Mouse (Mus musculus): ENCODE results near the gene Vmn1r85. TPM values are rescaled to one million over a fixed set of nuclear protein-coding genes. Genes with fewer than 3 reads are reported as not detected.
A peak's percentile ranks its signal among the peaks of the same experiment; 100 is the strongest.

Vmn1r85 gene
- polyA plus RNA-seq, 1 experiment from 2014 or later: not detected

DNA sequence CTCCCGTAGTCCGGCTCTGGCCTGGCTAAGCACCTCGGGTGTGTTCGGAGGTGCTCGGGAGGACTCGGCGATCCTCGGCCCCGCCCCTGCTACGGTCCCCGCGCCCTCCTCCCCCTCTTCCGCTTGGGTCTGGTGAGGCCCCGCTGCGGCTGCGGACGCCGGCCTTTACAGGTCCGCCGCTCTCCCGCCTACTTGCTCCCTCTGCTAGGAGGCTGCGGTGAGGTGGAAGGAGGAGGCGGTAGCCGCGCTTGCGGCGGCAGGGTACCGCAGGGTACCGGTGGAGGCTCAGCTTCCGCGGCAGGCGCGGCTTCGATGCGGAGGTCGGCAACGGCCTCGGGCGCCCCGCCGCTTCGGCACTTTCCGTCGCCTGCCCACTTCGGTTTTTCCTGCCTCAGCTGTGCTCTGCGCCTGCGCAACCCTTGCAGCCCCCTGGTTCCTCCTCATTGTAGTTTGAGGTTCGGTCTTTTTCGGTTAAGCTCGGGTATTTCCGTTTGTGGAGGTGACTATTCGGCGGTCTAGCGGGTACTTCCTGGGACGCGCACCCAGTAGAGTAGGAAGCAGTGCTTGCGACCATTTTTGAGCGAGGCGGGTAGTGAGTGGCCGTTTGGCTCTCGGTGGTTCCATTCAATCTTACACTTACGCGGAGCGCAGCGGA is 56.9 kb downstream of the Vmn1r85 start, which contains the start of gene Ube2m:
Gene Ube2m (minus strand): TSS at position 375 of the 655 bp plus-strand sequence.
- WGBS: under 1% methylated on average over 62 of the region's 65 CpGs
- peak; percentile 92 for ATAC-seq (ENCODE audit: insufficient number of reproducible peaks, insufficient read depth, low FRiP score, low read depth)
- Histone ChIP-seq H3K4me1 (ENCODE audit: control insufficient read depth in 2 of 2, insufficient read depth in 2 of 2, low read length in 2 of 2) (peaks cover 11 to 35% of the 10 kb centered on the region in 2 experiments), H3K4me3 (ENCODE audit: control insufficient read depth in 1 of 2, insufficient read depth in 1 of 2, low read depth in 1 of 2, low read length in 2 of 2) (peak within 1 kb of the TSS; percentile 85 to 92), H3K9me3 (ENCODE audit: control insufficient read depth, low read length) (0 out of 2 replicates have a peak, but pooled peaks cover under 1% of the 10 kb centered on the region), H3K9ac (ENCODE audit: low read length) (peak within 1 kb of the TSS; percentile 97), H3K27ac (replicated peaks in 1 of 2; ENCODE audit: control insufficient read depth in 1 of 2, insufficient read depth in 1 of 2, low read depth in 2 of 2, low read length in 2 of 2) (peak within 1 kb of the TSS; percentile 98 to 100), H3K36me3 (ENCODE audit: control insufficient read depth, insufficient read depth, low read length) (peaks cover 23% of the 10 kb centered on the region), H3K4me2 (ENCODE audit: low read length) (peak within 1 kb of the TSS; percentile 83), H3K27me3 (ENCODE audit: control insufficient read depth, insufficient read depth, low read length) (peaks cover 9% of the 10 kb centered on the region)

DNA sequence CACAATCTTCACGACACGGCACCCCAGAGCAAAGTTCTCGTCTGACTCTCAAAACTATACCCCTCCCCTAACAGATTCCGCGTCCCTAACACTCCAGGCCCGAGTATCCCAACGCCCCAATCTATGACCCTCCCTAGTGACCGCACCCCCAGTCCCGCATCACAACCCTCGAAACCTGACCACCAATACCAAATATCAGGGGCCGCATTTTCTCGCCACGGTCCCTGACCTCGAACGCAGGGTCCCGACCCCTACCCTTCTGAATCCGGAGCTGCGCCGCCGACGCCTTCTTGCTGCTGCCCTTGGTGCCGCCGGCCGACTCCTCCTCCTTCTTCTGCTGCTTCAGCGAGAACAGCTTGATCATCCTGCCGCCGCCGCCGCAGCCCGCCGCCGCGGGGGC is 57.6 kb downstream of the Vmn1r85 start:
- Histone ChIP-seq H3K9me3 (ENCODE audit: control insufficient read depth, low read length) (no peaks in the 10 kb centered on the region), H3K27ac (replicated peaks in 1 of 2; ENCODE audit: control insufficient read depth in 1 of 2, insufficient read depth in 1 of 2, low read depth in 2 of 2, low read length in 2 of 2) (peak overlapping the region; percentile 83 to 98), H3K36me3 (ENCODE audit: control insufficient read depth, insufficient read depth, low read length) (peaks cover 30% of the 10 kb centered on the region), H3K9ac (ENCODE audit: low read length) (peak overlapping the region; percentile 97), H3K4me3 (ENCODE audit: control insufficient read depth in 1 of 2, insufficient read depth in 1 of 2, low read depth in 1 of 2, low read length in 2 of 2) (peak overlapping the region; percentile 85 to 92), H3K4me1 (ENCODE audit: control insufficient read depth in 2 of 2, insufficient read depth in 2 of 2, low read length in 2 of 2) (peaks cover 11 to 35% of the 10 kb centered on the region in 2 experiments), H3K4me2 (ENCODE audit: low read length) (peak overlapping the region; percentile 83), H3K27me3 (ENCODE audit: control insufficient read depth, insufficient read depth, low read length) (peaks cover 2% of the 10 kb centered on the region; the same call in 1 of the 2 replicates)
- WGBS: under 1% methylated on average over 27 of the region's 33 CpGs
- ATAC-seq (ENCODE audit: insufficient number of reproducible peaks, insufficient read depth, low FRiP score, low read depth): no peak; the same call in 1 of the 2 replicates

DNA sequence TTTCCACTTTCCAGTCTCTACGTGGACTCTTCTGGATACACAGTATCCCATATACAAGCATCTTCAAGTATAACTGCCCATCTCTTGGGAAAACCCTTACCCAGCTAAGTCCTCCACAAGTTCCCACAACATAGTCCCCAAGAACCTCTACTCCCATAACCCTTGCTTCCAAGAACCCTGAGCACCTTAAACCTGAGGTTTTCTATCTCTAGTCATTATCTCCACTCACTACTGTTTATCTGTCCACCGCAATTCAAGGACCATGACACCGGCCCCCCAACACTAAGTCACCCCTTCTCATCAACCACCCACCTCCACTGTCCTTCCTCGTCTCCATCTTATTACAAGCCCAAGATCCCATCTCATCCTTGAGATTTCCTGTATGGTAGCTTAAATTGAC is 58.2 kb downstream of the Vmn1r85 start:
- Histone ChIP-seq H3K9ac (ENCODE audit: low read length) (peak overlapping the region; percentile 97), H3K4me3 (ENCODE audit: control insufficient read depth in 1 of 2, insufficient read depth in 1 of 2, low read depth in 1 of 2, low read length in 2 of 2) (peak overlapping the region; percentile 85 to 92), H3K4me1 (ENCODE audit: control insufficient read depth in 2 of 2, insufficient read depth in 2 of 2, low read length in 2 of 2) (peaks cover 11 to 35% of the 10 kb centered on the region in 2 experiments), H3K27ac (replicated peaks in 1 of 2; ENCODE audit: control insufficient read depth in 1 of 2, insufficient read depth in 1 of 2, low read depth in 2 of 2, low read length in 2 of 2) (peak overlapping the region; percentile 83 to 98), H3K27me3 (ENCODE audit: control insufficient read depth, insufficient read depth, low read length) (no peaks in the 10 kb centered on the region), H3K36me3 (ENCODE audit: control insufficient read depth, insufficient read depth, low read length) (peaks cover 35% of the 10 kb centered on the region), H3K9me3 (ENCODE audit: control insufficient read depth, low read length) (no peaks in the 10 kb centered on the region), H3K4me2 (ENCODE audit: low read length) (peak overlapping the region; percentile 83)
- 30% methylated on average over 4 of the region's 4 CpGs for WGBS
- ATAC-seq (ENCODE audit: insufficient number of reproducible peaks, insufficient read depth, low FRiP score, low read depth): no peak

DNA sequence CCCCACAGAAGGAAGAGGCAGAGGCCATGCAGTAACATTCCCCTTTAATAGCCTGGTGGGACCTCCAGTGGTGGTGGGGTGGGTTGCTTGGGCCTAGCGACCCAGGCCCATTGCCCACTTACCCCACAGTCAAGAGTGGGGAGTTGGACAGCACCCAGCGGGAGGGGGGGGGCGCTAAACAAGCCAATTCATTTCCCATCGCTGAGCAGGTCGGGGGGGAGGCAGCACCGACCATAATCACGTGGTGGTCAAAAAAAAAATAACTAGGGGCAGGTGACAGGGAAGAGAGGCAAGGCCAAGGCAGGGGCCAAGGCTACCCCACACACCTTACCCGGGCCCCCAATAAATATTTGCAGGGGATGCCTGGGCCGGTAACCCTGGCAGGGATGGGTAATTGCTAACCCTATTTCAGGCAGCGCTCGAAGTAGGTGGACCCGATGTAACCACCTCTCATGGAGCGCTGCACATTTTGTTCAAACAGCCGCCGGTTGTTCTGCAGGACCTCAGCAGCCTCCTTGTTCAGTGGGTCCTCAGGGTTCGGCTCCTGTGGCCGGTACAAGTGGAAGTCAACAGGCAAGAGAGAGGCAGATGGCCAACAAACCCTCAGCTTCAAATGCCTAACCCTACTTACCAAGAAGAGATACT is 59.6 kb downstream of the Vmn1r85 start:
- Histone ChIP-seq H3K36me3 (ENCODE audit: control insufficient read depth, insufficient read depth, low read length) (peaks cover 50% of the 10 kb centered on the region), H3K27ac (replicated peaks in 1 of 2; ENCODE audit: control insufficient read depth in 1 of 2, insufficient read depth in 1 of 2, low read depth in 2 of 2, low read length in 2 of 2) (peak overlapping the region in 1 of 2 experiments; percentile 91; a peak in 2 of 4 replicates), H3K9ac (ENCODE audit: low read length) (peak overlapping the region; percentile 92; the same call in 1 of the 2 replicates), H3K9me3 (ENCODE audit: control insufficient read depth, low read length) (no peaks in the 10 kb centered on the region), H3K4me2 (ENCODE audit: low read length) (peak overlapping the region; percentile 95; the same call in 1 of the 2 replicates), H3K27me3 (ENCODE audit: control insufficient read depth, insufficient read depth, low read length) (no peaks in the 10 kb centered on the region), H3K4me1 (ENCODE audit: control insufficient read depth in 2 of 2, insufficient read depth in 2 of 2, low read length in 2 of 2) (peaks cover 11 to 35% of the 10 kb centered on the region in 2 experiments), H3K4me3 (ENCODE audit: control insufficient read depth in 1 of 2, insufficient read depth in 1 of 2, low read depth in 1 of 2, low read length in 2 of 2) (no peak overlapping the region)
- WGBS: 88% methylated on average over 17 of the region's 17 CpGs
- no peak for ATAC-seq (ENCODE audit: insufficient number of reproducible peaks, insufficient read depth, low FRiP score, low read depth)

DNA sequence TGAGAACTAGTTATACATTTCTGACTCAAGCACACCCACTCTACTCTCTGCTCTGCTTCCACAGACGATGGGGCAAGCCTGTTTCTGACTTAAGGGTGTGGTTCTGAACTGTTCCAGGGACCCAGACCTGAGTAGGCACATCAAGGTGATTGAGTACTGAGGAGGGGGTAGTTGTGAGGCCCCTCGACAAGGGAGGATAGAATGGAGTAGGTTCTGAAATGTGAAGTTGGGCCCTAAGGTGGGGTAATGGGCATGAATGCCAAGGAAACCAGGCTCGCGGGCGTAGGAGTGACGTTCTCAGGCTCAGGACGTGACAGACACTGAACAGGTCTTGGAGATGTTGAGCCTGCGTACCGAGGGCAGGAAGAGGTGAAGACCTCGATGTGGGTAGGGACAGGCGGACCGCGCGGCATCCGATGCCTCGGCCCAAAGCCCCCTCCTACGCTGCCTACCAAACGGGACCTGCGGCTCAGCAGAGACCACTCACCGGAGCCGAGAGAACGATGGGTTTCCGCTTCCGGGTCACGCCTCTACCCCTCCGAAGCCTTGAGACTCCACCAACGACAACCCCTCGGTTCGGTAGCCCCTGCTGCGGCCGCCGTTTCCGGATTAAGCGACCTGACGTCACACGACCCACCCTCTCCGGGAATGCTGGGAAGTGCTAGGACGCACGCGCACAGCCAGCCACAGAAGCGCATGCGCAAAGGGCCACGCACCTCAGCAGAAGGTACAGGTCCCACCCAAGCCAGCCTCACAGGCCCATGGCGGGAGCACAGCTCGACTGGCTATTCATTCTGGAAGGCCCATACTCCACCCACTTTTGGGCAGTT is 60.6 kb downstream of the Vmn1r85 start, which contains the start of gene Chmp2a:
Gene Chmp2a (minus strand): TSS at position 660 of the 830 bp plus-strand sequence.
- peak within 1 kb of the TSS; percentile 95 for H3K4me2 ChIP-seq (ENCODE audit: low read length)
- peak within 1 kb of the TSS; percentile 78 to 91 for H3K27ac ChIP-seq (replicated peaks in 1 of 2; ENCODE audit: control insufficient read depth in 1 of 2, insufficient read depth in 1 of 2, low read depth in 2 of 2, low read length in 2 of 2)
- H3K4me3 ChIP-seq (ENCODE audit: control insufficient read depth in 1 of 2, insufficient read depth in 1 of 2, low read depth in 1 of 2, low read length in 2 of 2): peak within 1 kb of the TSS; percentile 56 to 69
- 1% methylated on average over 42 of the region's 45 CpGs for WGBS
- peak; percentile 74 for ATAC-seq (ENCODE audit: insufficient number of reproducible peaks, insufficient read depth, low FRiP score, low read depth)
- no peaks in the 10 kb centered on the region for H3K27me3 ChIP-seq (ENCODE audit: control insufficient read depth, insufficient read depth, low read length)
- peaks cover 60% of the 10 kb centered on the region for H3K36me3 ChIP-seq (ENCODE audit: control insufficient read depth, insufficient read depth, low read length)
- no peaks in the 10 kb centered on the region for H3K9me3 ChIP-seq (ENCODE audit: control insufficient read depth, low read length)
- H3K9ac ChIP-seq (ENCODE audit: low read length): peak within 1 kb of the TSS; percentile 92
- peaks cover 11 to 33% of the 10 kb centered on the region in 2 experiments for H3K4me1 ChIP-seq (ENCODE audit: control insufficient read depth in 2 of 2, insufficient read depth in 2 of 2, low read length in 2 of 2)

GRCm38 (mm10) chr7:13033451-13034147 is 61.4 kb downstream of the Vmn1r85 start:
- Histone ChIP-seq H3K4me3 (ENCODE audit: control insufficient read depth in 1 of 2, insufficient read depth in 1 of 2, low read depth in 1 of 2, low read length in 2 of 2) (peak overlapping the region; percentile 56 to 69), H3K9ac (ENCODE audit: low read length) (peak overlapping the region; percentile 92), H3K4me1 (ENCODE audit: control insufficient read depth in 2 of 2, insufficient read depth in 2 of 2, low read length in 2 of 2) (peaks cover 6 to 25% of the 10 kb centered on the region in 2 experiments), H3K9me3 (ENCODE audit: control insufficient read depth, low read length) (no peaks in the 10 kb centered on the region), H3K27me3 (ENCODE audit: control insufficient read depth, insufficient read depth, low read length) (no peaks in the 10 kb centered on the region), H3K4me2 (ENCODE audit: low read length) (peak overlapping the region; percentile 95), H3K27ac (replicated peaks in 1 of 2; ENCODE audit: control insufficient read depth in 1 of 2, insufficient read depth in 1 of 2, low read depth in 2 of 2, low read length in 2 of 2) (peak overlapping the region; percentile 78 to 91; a peak in 3 of 4 replicates), H3K36me3 (ENCODE audit: control insufficient read depth, insufficient read depth, low read length) (peaks cover 68% of the 10 kb centered on the region)
- no peak for ATAC-seq (ENCODE audit: insufficient number of reproducible peaks, insufficient read depth, low FRiP score, low read depth)
- WGBS: 41% methylated on average over 13 of the region's 13 CpGs

All from heart, embryonic 14.5 days (tissue).